Comparison of ENCODE assay signal across 8 mouse cellular contexts in the genomic region with DNA sequence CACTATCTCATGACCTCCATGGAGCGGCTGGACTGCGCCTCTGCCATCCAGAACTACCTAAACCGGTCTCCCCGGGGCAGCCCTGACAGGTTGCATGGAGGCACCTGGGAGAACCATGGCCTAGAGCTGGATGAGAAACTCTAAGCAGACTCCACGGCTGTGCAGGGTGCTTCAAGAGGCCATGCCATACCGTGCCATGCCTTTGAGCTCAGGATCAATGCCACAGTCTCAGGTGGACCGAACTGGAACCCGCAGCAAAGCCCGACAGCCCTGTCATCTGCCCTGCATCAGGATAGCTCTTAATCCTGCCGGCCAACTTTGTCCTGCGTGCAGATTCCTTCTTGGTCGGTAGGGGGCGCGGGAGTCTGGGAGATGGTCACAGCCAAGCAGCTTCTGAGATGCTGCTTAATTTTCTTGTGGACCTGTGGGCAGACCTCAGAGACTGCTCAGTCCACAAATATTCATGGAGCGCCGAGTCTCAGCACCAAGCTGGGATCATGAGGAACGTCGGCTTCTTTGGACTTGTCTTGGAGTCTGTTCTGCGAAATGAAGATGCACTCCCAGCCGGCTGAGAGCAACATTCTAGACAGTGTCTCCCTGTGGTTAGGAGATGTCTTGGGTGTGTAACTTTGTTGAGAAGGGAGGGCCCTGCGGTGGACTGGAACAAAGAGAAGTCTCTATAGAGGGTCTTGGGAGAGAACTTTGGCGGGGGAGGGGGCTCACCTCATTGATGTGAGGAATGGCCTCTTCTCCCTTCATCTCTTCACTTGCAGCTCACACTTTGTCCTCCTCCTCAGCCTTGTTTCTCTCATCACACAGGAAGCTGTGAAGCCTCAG. TPM values are rescaled to one million over a fixed set of nuclear protein-coding genes. Genes with fewer than 3 reads are reported as not detected.
DNase-seq lines count a peak whose midpoint lies in the region; ATAC-seq lines count a peak whose summit lies in the region.

No protein-coding gene starts in this region.

- H3K4me3 ChIP-seq in hindbrain, embryonic 13.5 days, result peak overlapping the region; percentile 21

- peak; percentile 93 for ATAC-seq in hindbrain, embryonic 13.5 days (ENCODE audit: low FRiP score)

- H3K36me3 ChIP-seq in hindbrain, embryonic 13.5 days, result no peaks in the 10 kb centered on the region

- H3K4me1 ChIP-seq in hindbrain, embryonic 13.5 days (replicated peaks), result 0 out of 2 replicates have a peak, but pooled peaks cover 5% of the 10 kb centered on the region

- whole genome bisulfite sequencing in hindbrain, embryonic 13.5 days, result 10% methylated on average over 22 of the region's 22 CpGs

- no peak overlapping the region for H3K27ac ChIP-seq in hindbrain, embryonic 13.5 days

- H3K4me2 ChIP-seq in hindbrain, embryonic 13.5 days, result peak overlapping the region; percentile 44

- no peak overlapping the region for H3K9ac ChIP-seq in hindbrain, embryonic 13.5 days

- peaks cover 11% of the 10 kb centered on the region; the same call in 1 of the 2 replicates for H3K27me3 ChIP-seq in hindbrain, embryonic 13.5 days

- no peaks in the 10 kb centered on the region for H3K9me3 ChIP-seq in hindbrain, embryonic 13.5 days

- DNase-seq in NIH3T3 (ENCODE audit: low read depth), result peak; percentile 84
- DNase-seq in cerebellum, postnatal 10 days, result peak; percentile 94 to 97
- peak; percentile 57 to 90 for DNase-seq in frontal cortex, postnatal 14 days (ENCODE audit: low spot score in 2 of 2)
- peak; percentile 90 to 97 for DNase-seq in layer of hippocampus, postnatal 25 days (ENCODE audit: extremely low spot score in 1 of 2, low spot score in 1 of 2)
- DNase-seq in lung, postnatal 14 days, result peak; percentile 89
- DNase-seq in retina, embryonic 14.5 days (ENCODE audit: low spot score), result peak; percentile 89
- peak; percentile 76 to 81 for DNase-seq in thymus, postnatal 36 days

RNA-seq across cellular contexts. Expression of gene Unc5cl, which starts 12.9 kb away (rescaled TPM):
- polyA plus RNA-seq in hindbrain, embryonic 13.5 days (2015; fragmentation: Nextera tagmentation; extraction: Ambion mirVana), result 0.26 and 0.38 TPM in 2 replicates
- total RNA-seq in layer of hippocampus, postnatal 25 days (2021), result under 1 TPM; 0.47 to 0.64 TPM

RNA-seq across cellular contexts. Expression of gene Tspo2, which starts 16.3 kb away (rescaled TPM):
- 1.8 and 2.7 TPM in 2 replicates for polyA plus RNA-seq in hindbrain, embryonic 13.5 days (2015; fragmentation: Nextera tagmentation; extraction: Ambion mirVana)
- not detected for total RNA-seq in layer of hippocampus, postnatal 25 days (2021)

RNA-seq across cellular contexts. Expression of gene Apobec2, which starts 34.9 kb away (rescaled TPM):
- 0.67 and 0.81 TPM in 2 replicates for polyA plus RNA-seq in hindbrain, embryonic 13.5 days (2015; fragmentation: Nextera tagmentation; extraction: Ambion mirVana)
- total RNA-seq in layer of hippocampus, postnatal 25 days (2021), result under 1 TPM in 1 of 2 experiments, not detected in 1; 0.20 TPM

RNA-seq across cellular contexts. Expression of gene Oard1, which starts 57.8 kb away (rescaled TPM):
- polyA plus RNA-seq in hindbrain, embryonic 13.5 days (2015; fragmentation: Nextera tagmentation; extraction: Ambion mirVana), result 45.1 and 47.1 TPM in 2 replicates
- 10 to 100 TPM; 10.5 to 13.7 TPM for total RNA-seq in layer of hippocampus, postnatal 25 days (2021)

RNA-seq across cellular contexts. Expression of gene Nfya, which starts 57.9 kb away (rescaled TPM):
- 13.2 and 13.8 TPM in 2 replicates for polyA plus RNA-seq in hindbrain, embryonic 13.5 days (2015; fragmentation: Nextera tagmentation; extraction: Ambion mirVana)
- 10 to 100 TPM; 26.7 to 27.1 TPM for total RNA-seq in layer of hippocampus, postnatal 25 days (2021)
